Mouse (Mus musculus) embryo, embryonic 11.5 days (tissue): ENCODE measurements around the gene Asphd1.

Experiments
- DNase-seq: peaks from one replicate; pipeline ENCODE4 v3.0.0-alpha.2; 2012; ENCODE audit warnings: low read depth, low spot score

Gene Asphd1

GRCm38 (mm10) chr7:126949403-126949792 is at the start of gene Asphd1:
Gene Asphd1 (minus strand): TSS chr7:126949582.
- DNase-seq = no peak

- no peak for DNase-seq
These were observed 47.1 kb upstream of the Asphd1 start for GRCm38 (mm10) chr7:126996449-126996848.

- DNase-seq = no peak
These were observed 39.4 kb upstream of the Asphd1 start for GRCm38 (mm10) chr7:126988816-126989215.

GRCm38 (mm10) chr7:126986319-126986718 is 36.9 kb upstream of the Asphd1 start:
- no peak for DNase-seq

GRCm38 (mm10) chr7:126984667-126985444 is 35.5 kb upstream of the Asphd1 start:
- no peak for DNase-seq

- DNase-seq = no peak
These were observed 33.7 kb upstream of the Asphd1 start for GRCm38 (mm10) chr7:126983113-126983512.

GRCm38 (mm10) chr7:126982054-126982453 is 32.7 kb upstream of the Asphd1 start:
- DNase-seq = no peak

GRCm38 (mm10) chr7:126981601-126982000 is 32.2 kb upstream of the Asphd1 start:
- no peak for DNase-seq

- no peak for DNase-seq
These were observed 29.5 kb upstream of the Asphd1 start for GRCm38 (mm10) chr7:126978841-126979240.

GRCm38 (mm10) chr7:126976878-126977459 is 27.6 kb upstream of the Asphd1 start:
- DNase-seq = no peak

- peak; percentile 93 for DNase-seq
These were observed 26.8 kb upstream of the Asphd1 start, which contains the start of gene Cdiptos for GRCm38 (mm10) chr7:126975950-126976866. Gene Cdiptos (minus strand): TSS chr7:126976098.

GRCm38 (mm10) chr7:126975893-126975949 is 26.3 kb upstream of the Asphd1 start, which contains the start of gene Cdipt:
Gene Cdipt (plus strand): TSS chr7:126975914.
- no peak for DNase-seq

- no peak for DNase-seq
These were observed 26.1 kb upstream of the Asphd1 start for GRCm38 (mm10) chr7:126975493-126975892.

GRCm38 (mm10) chr7:126967361-126967760 is 18.0 kb upstream of the Asphd1 start:
- DNase-seq = no peak

- DNase-seq = no peak
These were observed 16.2 kb upstream of the Asphd1 start for GRCm38 (mm10) chr7:126965568-126965967.

GRCm38 (mm10) chr7:126963548-126964286 is 14.3 kb upstream of the Asphd1 start:
- DNase-seq = no peak

- no peak for DNase-seq
These were observed 12.6 kb upstream of the Asphd1 start for GRCm38 (mm10) chr7:126961965-126962364.

GRCm38 (mm10) chr7:126961095-126961494 is 11.7 kb upstream of the Asphd1 start:
- no peak for DNase-seq

- DNase-seq = no peak
These were observed 10.4 kb upstream of the Asphd1 start for GRCm38 (mm10) chr7:126959780-126960179.

- DNase-seq = no peak
These were observed 5.7 kb upstream of the Asphd1 start for GRCm38 (mm10) chr7:126955125-126955524.

- no peak for DNase-seq
These were observed 3.3 kb upstream of the Asphd1 start for GRCm38 (mm10) chr7:126952646-126953045.

GRCm38 (mm10) chr7:126951741-126952140 is 2.4 kb upstream of the Asphd1 start:
- no peak for DNase-seq
